Mouse (Mus musculus) forebrain, embryonic 10.5 days (tissue): ENCODE results near the gene Eif2b1. TPM values are rescaled to one million over a fixed set of nuclear protein-coding genes. Genes with fewer than 3 reads are reported as not detected.

Experiments used
- DNase-seq: peaks from one replicate; pipeline ENCODE4 v3.0.0-alpha.2; 2017; ENCODE audit warnings: low spot score; ENCODE audit errors: extremely low spot score
- H3K27ac ChIP-seq: fragments of 300-500 bp; sonication (generic); 2 replicates; pipeline ENCODE4 v1.5.1; 2016; ENCODE audit warnings: mild to moderate bottlenecking
- H3K27me3 ChIP-seq: fragments of 300-500 bp; sonication (generic); 2 replicates; pipeline ENCODE4 v1.6.1; 2016; ENCODE audit warnings: mild to moderate bottlenecking; ENCODE audit not compliant: poor library complexity, severe bottlenecking
- H3K36me3 ChIP-seq: fragments of 300-500 bp; sonication (generic); replicated peaks from 2 replicates; pipeline ENCODE4 v1.6.1; 2016; ENCODE audit warnings: mild to moderate bottlenecking, moderate library complexity
- H3K4me1 ChIP-seq: fragments of 300-500 bp; sonication (generic); 2 replicates; pipeline ENCODE4 v1.6.1; 2016
- H3K4me3 ChIP-seq: fragments of 300-500 bp; sonication (generic); 2 replicates; pipeline ENCODE4 v1.5.1; 2016; ENCODE audit warnings: mild to moderate bottlenecking, moderate library complexity
- H3K9me3 ChIP-seq: fragments of 300-500 bp; sonication (generic); 2 replicates; pipeline ENCODE4 v1.6.1; 2016; ENCODE audit warnings: mild to moderate bottlenecking, moderate library complexity
- WGBS: fragments of 180-500 bp; shearing (Covaris S2); methylation state at CpG from one replicate; pipeline ENCODE4 v1.1.7; 2016; 5-methylcytosine and 5-hydroxymethylcytosine counted together
- polyA plus RNA-seq: library from polyadenylated mRNA; unstranded; fragments of >200 nt; fragmentation: Nextera tagmentation; extraction: Ambion mirVana; gene quantifications from 2 replicates; pipeline ENCODE4 v1.2.1, GENCODE M21; 2016

The Eif2b1 gene
- polyA plus RNA-seq, 1 experiment from 2014 or later, result 88.7 TPM

- peaks cover 23% of the 10 kb centered on the region for H3K4me1 ChIP-seq
- H3K9me3 ChIP-seq, result no peaks in the 10 kb centered on the region
- peak within 1 kb of the TSS; percentile 91 for H3K27ac ChIP-seq
- H3K4me3 ChIP-seq, result peak within 1 kb of the TSS; percentile 90
- under 1% methylated on average over 35 of the region's 35 CpGs for WGBS
- no peaks in the 10 kb centered on the region; the same call in 1 of the 2 replicates for H3K27me3 ChIP-seq
- DNase-seq, result peak; percentile 91
- H3K36me3 ChIP-seq, result peaks cover 32% of the 10 kb centered on the region
Observed at GRCm38 (mm10) chr5:124540383-124540786, 38.5 kb downstream of the Eif2b1 start, which contains the start of gene Tmed2. Tmed2 (plus strand) TSS chr5:124540695.

- no peaks in the 10 kb centered on the region; the same call in 1 of the 2 replicates for H3K27me3 ChIP-seq
- no peak for DNase-seq
- peak overlapping the region; percentile 91 for H3K27ac ChIP-seq
- no peaks in the 10 kb centered on the region for H3K9me3 ChIP-seq
- peak overlapping the region; percentile 90 for H3K4me3 ChIP-seq
- 75% methylated on average over 4 of the region's 4 CpGs for WGBS
- peaks cover 23% of the 10 kb centered on the region for H3K4me1 ChIP-seq
- H3K36me3 ChIP-seq, result peaks cover 27% of the 10 kb centered on the region
Observed at GRCm38 (mm10) chr5:124539905-124540304, 39.0 kb downstream of the Eif2b1 start.

DNA sequence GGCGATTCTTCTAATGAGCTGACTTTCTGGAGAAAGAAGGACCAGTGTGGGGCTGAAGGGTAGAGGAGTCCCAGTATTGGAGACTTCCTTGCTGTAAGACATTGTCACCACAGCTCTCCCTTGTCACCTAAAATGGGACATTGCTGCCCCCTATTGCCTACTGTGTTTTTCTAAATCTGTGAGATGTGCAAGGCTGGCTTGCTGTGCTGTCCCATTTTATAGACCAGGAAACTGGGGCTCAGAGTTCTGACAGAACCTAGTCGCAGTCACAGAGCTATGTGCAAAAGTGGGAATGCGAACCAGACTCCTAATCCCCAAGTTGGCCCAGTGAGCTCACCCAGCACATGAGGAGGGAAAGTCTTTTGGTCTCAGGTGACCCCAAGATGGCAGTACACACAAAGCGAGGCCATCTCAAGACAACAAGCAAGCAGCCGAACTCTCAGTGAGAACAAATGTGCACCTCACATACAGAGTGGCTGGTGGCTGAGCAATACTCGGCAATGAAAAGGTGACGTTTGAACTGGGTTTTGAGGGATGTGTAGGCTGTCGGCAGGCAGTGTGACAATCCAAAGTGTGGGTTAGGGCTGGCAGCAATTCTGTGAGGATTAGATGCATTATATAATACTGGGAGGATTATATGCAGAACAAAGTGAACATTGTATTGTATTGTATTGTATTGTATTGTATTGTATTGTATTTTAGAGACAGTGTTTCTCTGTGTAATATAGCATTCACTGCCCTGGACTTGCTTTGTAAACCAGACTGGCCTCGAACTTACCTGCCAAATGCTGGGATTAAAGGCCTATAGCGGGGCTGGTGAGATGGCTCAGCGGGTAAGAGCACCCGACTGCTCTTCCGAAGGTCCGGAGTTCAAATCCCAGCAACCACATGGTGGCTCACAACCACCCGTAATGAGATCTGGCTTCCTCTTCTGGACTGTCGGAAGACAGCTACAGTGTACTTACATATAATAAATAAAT, 39.8 kb downstream of the Eif2b1 start:
- peaks cover 19% of the 10 kb centered on the region for H3K36me3 ChIP-seq
- peaks cover 23% of the 10 kb centered on the region for H3K4me1 ChIP-seq
- H3K4me3 ChIP-seq, result no peak overlapping the region
- WGBS, result 77% methylated on average over 16 of the region's 16 CpGs
- no peak for DNase-seq
- no peak overlapping the region for H3K27ac ChIP-seq
- no peaks in the 10 kb centered on the region for H3K9me3 ChIP-seq
- no peaks in the 10 kb centered on the region; the same call in 1 of the 2 replicates for H3K27me3 ChIP-seq

DNA sequence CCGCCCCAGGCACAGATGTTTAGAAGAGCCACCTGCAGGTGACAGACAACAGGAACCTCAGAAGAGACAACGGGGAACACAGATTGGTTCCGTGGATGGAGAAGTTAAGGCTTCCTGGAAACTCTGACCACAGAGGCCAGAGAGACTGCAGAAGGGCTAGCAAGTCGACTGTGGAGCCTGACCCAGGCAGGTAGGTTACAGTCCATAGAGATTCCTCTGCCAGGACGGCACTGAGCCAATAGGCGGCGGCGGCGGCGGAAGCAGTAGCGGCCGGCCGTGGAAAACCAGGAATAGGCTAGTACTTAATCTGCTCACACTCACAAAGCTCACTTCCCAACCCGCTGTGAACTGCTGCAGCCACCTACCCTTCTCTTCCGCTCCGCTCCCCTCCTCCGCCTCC, 42.2 kb downstream of the Eif2b1 start:
- 2% methylated on average over 17 of the region's 17 CpGs for WGBS
- H3K4me3 ChIP-seq, result peak overlapping the region; percentile 23
- no peaks in the 10 kb centered on the region for H3K36me3 ChIP-seq
- no peaks in the 10 kb centered on the region; the same call in 1 of the 2 replicates for H3K27me3 ChIP-seq
- H3K27ac ChIP-seq, result peak overlapping the region; percentile 12
- H3K4me1 ChIP-seq, result peaks cover 23% of the 10 kb centered on the region
- DNase-seq, result no peak
- no peaks in the 10 kb centered on the region for H3K9me3 ChIP-seq

DNA sequence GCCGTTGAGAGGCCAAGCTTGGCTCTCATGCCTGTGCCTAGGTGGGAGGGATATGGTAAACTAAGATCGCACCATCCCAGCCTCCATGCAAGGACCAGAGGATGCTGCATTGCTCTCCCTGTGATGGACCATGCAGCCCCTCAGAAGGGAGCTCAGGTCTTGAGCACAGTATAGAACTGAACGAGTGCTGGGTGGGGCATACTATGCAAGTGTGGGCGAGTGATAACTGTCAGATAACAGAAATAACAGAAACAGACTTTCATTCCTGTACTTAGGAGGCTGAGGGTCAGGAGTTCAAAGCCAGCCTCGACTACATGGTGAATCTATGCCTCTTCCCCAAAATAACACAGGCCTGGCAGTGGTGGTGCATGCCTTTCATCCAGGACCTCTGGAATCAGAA, 43.9 kb downstream of the Eif2b1 start:
- Histone ChIP-seq H3K4me3 (no peak overlapping the region), H3K36me3 (no peaks in the 10 kb centered on the region), H3K4me1 (peaks cover 38% of the 10 kb centered on the region), H3K27me3 (no peaks in the 10 kb centered on the region; the same call in 1 of the 2 replicates), H3K9me3 (no peaks in the 10 kb centered on the region), H3K27ac (no peak overlapping the region)
- no peak for DNase-seq
- WGBS, result 75% methylated on average over 5 of the region's 5 CpGs

GRCm38 (mm10) chr5:124532451-124532850, 46.5 kb downstream of the Eif2b1 start:
- no peak for DNase-seq
- Histone ChIP-seq H3K4me1 (peaks cover 59% of the 10 kb centered on the region), H3K4me3 (0 out of 2 replicates have a peak overlapping the region, but pooled peaks have one; percentile 18), H3K27ac (peak overlapping the region; percentile 65), H3K9me3 (no peaks in the 10 kb centered on the region), H3K36me3 (peaks cover 6% of the 10 kb centered on the region), H3K27me3 (no peaks in the 10 kb centered on the region; the same call in 1 of the 2 replicates)
- 45% methylated on average over 7 of the region's 7 CpGs for WGBS

DNA sequence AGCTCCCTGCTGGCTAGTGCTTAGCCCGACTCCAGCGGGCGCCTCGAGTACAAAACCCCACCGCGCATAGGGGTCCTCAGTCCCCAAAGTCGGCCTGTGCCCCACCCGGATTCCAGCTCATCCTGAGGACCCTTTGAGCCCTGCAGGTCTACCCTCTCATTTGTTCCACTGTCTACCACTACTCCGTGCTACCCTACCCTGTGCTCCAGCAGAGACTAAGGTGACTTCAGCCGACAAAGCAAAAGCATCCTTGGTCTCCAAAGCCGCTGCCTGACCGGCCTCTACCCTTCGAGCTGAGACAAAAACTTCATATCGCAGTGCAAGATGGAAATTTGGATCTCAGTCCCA, 47.4 kb downstream of the Eif2b1 start:
- no peak for DNase-seq
- Histone ChIP-seq H3K9me3 (no peaks in the 10 kb centered on the region), H3K27ac (peak overlapping the region; percentile 95), H3K27me3 (no peaks in the 10 kb centered on the region; the same call in 1 of the 2 replicates), H3K4me1 (peaks cover 53% of the 10 kb centered on the region), H3K36me3 (peaks cover 13% of the 10 kb centered on the region), H3K4me3 (peak overlapping the region; percentile 89)
- WGBS, result 10% methylated on average over 14 of the region's 14 CpGs

- WGBS, result under 1% methylated on average over 95 of the region's 96 CpGs
- Histone ChIP-seq H3K4me1 (peaks cover 50% of the 10 kb centered on the region), H3K4me3 (peak within 1 kb of the TSS; percentile 89), H3K9me3 (no peaks in the 10 kb centered on the region), H3K36me3 (peaks cover 19% of the 10 kb centered on the region), H3K27ac (peak within 1 kb of the TSS; percentile 95), H3K27me3 (no peaks in the 10 kb centered on the region)
- peak; percentile 88 for DNase-seq
Observed at GRCm38 (mm10) chr5:124530655-124531582, 48.0 kb downstream of the Eif2b1 start, which contains the start of gene Rilpl1. Rilpl1 (minus strand) TSS chr5:124531391.

- Histone ChIP-seq H3K27ac (peak overlapping the region; percentile 58), H3K36me3 (peaks cover 30% of the 10 kb centered on the region), H3K27me3 (no peaks in the 10 kb centered on the region), H3K4me1 (peaks cover 50% of the 10 kb centered on the region), H3K9me3 (no peaks in the 10 kb centered on the region), H3K4me3 (peak overlapping the region; percentile 89)
- no peak for DNase-seq
- WGBS, result 62% methylated on average over 8 of the region's 8 CpGs
Observed at GRCm38 (mm10) chr5:124529697-124530096, 49.2 kb downstream of the Eif2b1 start.

- peaks cover 50% of the 10 kb centered on the region for H3K4me1 ChIP-seq
- no peaks in the 10 kb centered on the region for H3K27me3 ChIP-seq
- no peaks in the 10 kb centered on the region for H3K9me3 ChIP-seq
- peaks cover 35% of the 10 kb centered on the region for H3K36me3 ChIP-seq
- no peak for DNase-seq
- 45% methylated on average over 8 of the region's 8 CpGs for WGBS
- peak overlapping the region; percentile 58 for H3K27ac ChIP-seq
- H3K4me3 ChIP-seq, result peak overlapping the region; percentile 89
Observed at GRCm38 (mm10) chr5:124529191-124529651, 49.7 kb downstream of the Eif2b1 start.

GRCm38 (mm10) chr5:124528791-124529190, 50.1 kb downstream of the Eif2b1 start:
- DNase-seq, result no peak
- H3K9me3 ChIP-seq, result peaks cover 1% of the 10 kb centered on the region; the same call in 1 of the 2 replicates
- peaks cover 39% of the 10 kb centered on the region for H3K36me3 ChIP-seq
- H3K27me3 ChIP-seq, result no peaks in the 10 kb centered on the region
- peak overlapping the region; percentile 58 for H3K27ac ChIP-seq
- 70% methylated on average over 9 of the region's 9 CpGs for WGBS
- H3K4me1 ChIP-seq, result peaks cover 50% of the 10 kb centered on the region
- H3K4me3 ChIP-seq, result peak overlapping the region; percentile 89

- no peak for DNase-seq
- no peaks in the 10 kb centered on the region for H3K27me3 ChIP-seq
- WGBS, result 85% methylated on average over 4 of the region's 4 CpGs
- peaks cover 44% of the 10 kb centered on the region for H3K36me3 ChIP-seq
- H3K4me1 ChIP-seq, result peaks cover 50% of the 10 kb centered on the region
- H3K27ac ChIP-seq, result peak overlapping the region; percentile 58
- peaks cover 5% of the 10 kb centered on the region; the same call in 1 of the 2 replicates for H3K9me3 ChIP-seq
- H3K4me3 ChIP-seq, result peak overlapping the region; percentile 89
Observed at GRCm38 (mm10) chr5:124528351-124528750, 50.6 kb downstream of the Eif2b1 start.
